Mouse (Mus musculus): ENCODE measurements at regions not wholly inside any gene's neighbourhood (a gene's known extent, or its start where the extent isn't known, plus 50 kb on each side); places are given as distances from the start of the nearest gene placed in this dataset.

GRCm38 (mm10) chr14:98805066-98805465, 189.1 kb downstream of the Rpl36a-ps1 start:
- H3K4me1 ChIP-seq (ENCODE audit: control insufficient read depth, insufficient read depth, insufficient read length, low read length) = no peaks in the 10 kb centered on the region
- no peak overlapping the region for H3K27ac ChIP-seq (replicated peaks; ENCODE audit: low read depth, low read length)
- no peak overlapping the region for H3K4me3 ChIP-seq (ENCODE audit: insufficient read depth, low read depth, low read length)

GRCm38 (mm10) chr14:98801293-98801692, 192.8 kb downstream of the Rpl36a-ps1 start:
- H3K4me1 ChIP-seq (ENCODE audit: control insufficient read depth, insufficient read depth, insufficient read length, low read length) = no peaks in the 10 kb centered on the region
- H3K4me3 ChIP-seq (ENCODE audit: insufficient read depth, low read depth, low read length) = no peak overlapping the region
- H3K27ac ChIP-seq (replicated peaks; ENCODE audit: low read depth, low read length) = no peak overlapping the region

- Histone ChIP-seq H3K4me3 (ENCODE audit: insufficient read depth, low read depth, low read length) (no peak overlapping the region), H3K4me1 (ENCODE audit: control insufficient read depth, insufficient read depth, insufficient read length, low read length) (no peaks in the 10 kb centered on the region), H3K27ac (replicated peaks; ENCODE audit: low read depth, low read length) (no peak overlapping the region)
Observed at GRCm38 (mm10) chr14:98791970-98792369, 202.1 kb downstream of the Rpl36a-ps1 start.

DNA sequence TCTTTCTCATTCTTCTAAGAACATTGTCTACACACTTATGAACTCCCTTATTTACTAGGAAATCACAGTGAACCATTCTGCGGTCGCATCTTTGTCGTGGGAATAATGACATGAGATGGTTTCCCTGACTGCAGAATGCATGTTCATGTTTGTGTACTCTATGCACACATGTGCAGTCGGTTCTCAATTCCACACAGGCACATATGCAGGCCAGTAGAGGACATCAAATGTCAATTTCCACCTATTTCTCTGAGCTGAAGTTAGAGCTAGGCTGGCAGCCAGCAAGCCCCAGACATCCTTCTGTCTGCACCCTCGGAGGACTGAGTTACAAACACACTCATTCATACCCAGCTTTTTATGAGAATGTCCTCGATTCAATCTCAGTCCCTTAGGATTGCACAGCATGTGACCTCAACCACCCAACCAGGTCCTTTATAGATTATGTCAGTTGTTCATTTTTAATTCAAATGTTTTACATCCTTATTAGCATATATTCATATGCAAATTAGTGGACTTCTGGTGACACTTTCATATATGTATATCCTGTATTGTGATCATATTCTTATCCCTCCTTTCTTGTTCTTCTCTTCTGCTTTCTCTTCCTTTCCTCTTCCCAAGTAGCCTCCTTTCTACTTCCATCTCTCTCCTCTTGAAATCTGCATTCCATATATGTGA, 202.7 kb downstream of the Rpl36a-ps1 start:
- no peak overlapping the region for H3K4me3 ChIP-seq (ENCODE audit: insufficient read depth, low read depth, low read length)
- no peaks in the 10 kb centered on the region for H3K4me1 ChIP-seq (ENCODE audit: control insufficient read depth, insufficient read depth, insufficient read length, low read length)
- H3K27ac ChIP-seq (replicated peaks; ENCODE audit: low read depth, low read length) = no peak overlapping the region

GRCm38 (mm10) chr14:98789794-98790193, 204.3 kb downstream of the Rpl36a-ps1 start:
- Histone ChIP-seq H3K4me1 (ENCODE audit: control insufficient read depth, insufficient read depth, insufficient read length, low read length) (no peaks in the 10 kb centered on the region), H3K27ac (replicated peaks; ENCODE audit: low read depth, low read length) (no peak overlapping the region), H3K4me3 (ENCODE audit: insufficient read depth, low read depth, low read length) (no peak overlapping the region)

DNA sequence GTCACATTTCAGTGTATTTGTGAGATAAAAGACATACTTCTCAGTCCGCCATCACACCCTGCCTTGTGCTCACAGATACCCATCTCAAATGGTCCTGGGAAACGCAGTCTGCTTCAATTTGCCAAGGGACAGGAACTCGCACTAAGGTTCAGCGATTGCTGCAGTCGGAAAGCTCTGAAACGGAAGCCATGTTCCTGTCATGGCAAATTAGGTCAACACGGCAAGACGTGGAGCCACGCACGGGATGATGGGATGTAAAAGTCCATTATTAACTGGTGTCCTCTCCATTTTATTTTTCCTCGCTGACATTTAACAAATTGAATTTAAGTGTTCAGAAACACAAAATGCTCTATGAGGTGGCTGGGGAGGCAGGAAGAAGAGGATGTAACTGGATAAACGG, 212.4 kb downstream of the Rpl36a-ps1 start:
- H3K4me3 ChIP-seq (ENCODE audit: insufficient read depth, low read depth, low read length) = no peak overlapping the region
- H3K27ac ChIP-seq (replicated peaks; ENCODE audit: low read depth, low read length) = no peak overlapping the region
- no peaks in the 10 kb centered on the region for H3K4me1 ChIP-seq (ENCODE audit: control insufficient read depth, insufficient read depth, insufficient read length, low read length)

- no peaks in the 10 kb centered on the region for H3K4me1 ChIP-seq (ENCODE audit: control insufficient read depth, insufficient read depth, insufficient read length, low read length)
- no peak overlapping the region for H3K4me3 ChIP-seq (ENCODE audit: insufficient read depth, low read depth, low read length)
- no peak overlapping the region for H3K27ac ChIP-seq (replicated peaks; ENCODE audit: low read depth, low read length)
Observed at GRCm38 (mm10) chr14:98772080-98772479, 222.0 kb downstream of the Rpl36a-ps1 start.

DNA sequence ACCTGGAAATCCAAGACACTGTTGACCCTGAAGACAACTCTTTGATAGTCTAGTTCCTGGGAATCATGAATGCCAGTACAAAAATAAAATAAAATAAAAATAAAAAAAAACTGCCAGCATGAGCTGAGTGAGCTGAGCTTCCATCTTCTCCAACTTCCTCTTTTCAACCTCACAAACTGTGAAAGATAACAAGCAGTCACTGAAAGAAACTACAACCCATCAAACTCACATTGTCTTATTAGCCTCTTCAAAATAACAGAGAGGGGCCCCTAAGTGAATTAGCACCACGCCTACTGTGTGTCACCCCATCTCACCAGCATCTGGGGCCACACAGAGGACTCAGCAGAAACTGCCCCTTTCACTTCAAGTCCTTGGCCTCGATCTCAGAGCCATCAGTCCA, 225.3 kb downstream of the Rpl36a-ps1 start:
- Histone ChIP-seq H3K4me3 (ENCODE audit: insufficient read depth, low read depth, low read length) (no peak overlapping the region), H3K27ac (replicated peaks; ENCODE audit: low read depth, low read length) (no peak overlapping the region), H3K4me1 (ENCODE audit: control insufficient read depth, insufficient read depth, insufficient read length, low read length) (no peaks in the 10 kb centered on the region)

DNA sequence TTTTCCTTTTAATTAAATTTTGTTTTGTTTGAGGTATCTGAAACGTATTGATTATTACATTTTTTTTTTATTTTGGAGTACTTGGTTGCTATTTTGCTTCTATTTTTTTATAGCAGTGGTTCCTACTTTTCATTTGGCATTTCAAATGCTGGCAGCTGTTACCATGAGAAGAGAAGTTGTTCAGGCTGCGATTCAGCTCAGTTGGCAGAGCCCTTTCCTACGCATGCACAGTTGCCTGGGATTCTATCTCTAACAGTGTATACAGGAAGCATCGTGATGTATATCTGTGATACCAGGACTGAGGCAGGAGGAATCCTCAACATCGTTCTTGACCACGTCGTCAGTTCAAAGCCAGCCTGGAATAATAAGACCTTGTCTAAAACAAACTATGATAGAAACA, 226.6 kb downstream of the Rpl36a-ps1 start:
- Histone ChIP-seq H3K4me1 (ENCODE audit: control insufficient read depth, insufficient read depth, insufficient read length, low read length) (no peaks in the 10 kb centered on the region), H3K27ac (replicated peaks; ENCODE audit: low read depth, low read length) (no peak overlapping the region), H3K4me3 (ENCODE audit: insufficient read depth, low read depth, low read length) (no peak overlapping the region)

DNA sequence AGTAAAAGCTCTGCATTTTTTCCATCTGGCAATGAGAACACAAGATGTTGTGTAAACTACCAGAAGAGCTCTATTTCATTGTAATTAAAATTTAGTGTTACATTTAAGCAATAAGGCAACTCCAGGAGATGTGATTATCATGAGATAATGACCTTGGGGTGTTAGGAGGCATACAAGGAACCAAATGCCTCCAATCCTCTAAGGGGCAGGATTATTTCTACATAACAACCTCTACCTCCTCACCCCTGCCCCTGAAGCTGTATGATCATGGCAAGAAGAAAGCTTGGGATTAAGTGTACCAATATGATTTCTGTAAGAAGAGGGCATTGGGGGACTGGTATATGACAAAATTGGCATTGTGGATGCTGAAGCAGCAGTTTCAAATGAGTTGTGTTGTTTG, 228.8 kb downstream of the Rpl36a-ps1 start:
- Histone ChIP-seq H3K27ac (replicated peaks; ENCODE audit: low read depth, low read length) (no peak overlapping the region), H3K4me1 (ENCODE audit: control insufficient read depth, insufficient read depth, insufficient read length, low read length) (no peaks in the 10 kb centered on the region), H3K4me3 (ENCODE audit: insufficient read depth, low read depth, low read length) (no peak overlapping the region)

- H3K4me3 ChIP-seq (ENCODE audit: insufficient read depth, low read depth, low read length) = no peak overlapping the region
- no peak overlapping the region for H3K27ac ChIP-seq (replicated peaks; ENCODE audit: low read depth, low read length)
- no peaks in the 10 kb centered on the region for H3K4me1 ChIP-seq (ENCODE audit: control insufficient read depth, insufficient read depth, insufficient read length, low read length)
Observed at GRCm38 (mm10) chr14:98750766-98751165, 243.4 kb downstream of the Rpl36a-ps1 start.

DNA sequence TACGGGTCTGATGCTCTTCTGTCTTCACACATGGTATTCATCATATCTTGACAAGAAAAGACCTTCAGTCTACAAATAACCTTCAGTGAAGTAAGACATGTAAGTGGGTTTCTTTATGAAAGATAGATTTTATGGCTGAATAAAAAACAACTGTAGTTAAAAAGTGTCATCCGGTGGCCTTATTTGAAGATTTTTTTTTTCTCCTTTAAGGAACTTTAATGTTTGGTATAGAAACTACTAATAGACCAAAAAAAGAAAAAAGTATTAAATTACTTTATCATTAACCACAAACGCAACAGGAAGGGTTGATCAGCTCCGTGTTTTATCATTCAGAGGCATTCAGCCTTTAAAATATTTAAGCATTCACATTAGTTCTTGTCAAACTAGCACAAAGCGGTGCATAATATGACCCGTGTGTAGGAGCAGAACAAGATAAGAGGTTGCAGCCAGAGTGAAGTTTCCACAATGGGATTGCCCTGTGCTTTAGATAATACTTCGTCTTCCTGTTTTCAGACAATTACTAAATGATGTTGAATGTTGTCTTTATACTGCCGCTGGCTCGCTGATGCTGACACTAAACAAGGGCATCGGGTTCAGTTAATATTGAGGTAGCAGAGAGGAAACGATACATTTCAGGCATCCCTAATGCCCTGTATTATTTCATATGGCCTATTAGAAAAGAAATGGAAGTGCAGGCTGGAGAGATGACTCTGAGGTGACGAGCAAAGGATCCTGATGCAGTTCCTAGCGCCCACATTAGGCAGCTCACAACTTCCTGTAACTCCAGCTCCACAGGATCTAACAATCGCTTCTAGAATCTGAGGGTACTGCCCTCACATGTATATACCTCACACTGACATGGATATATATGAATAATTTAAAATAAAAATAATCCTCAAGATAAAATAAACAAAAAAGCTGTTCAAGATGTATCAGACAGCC, 244.8 kb downstream of the Rpl36a-ps1 start:
- H3K4me3 ChIP-seq (ENCODE audit: insufficient read depth, low read depth, low read length) = no peak overlapping the region
- no peaks in the 10 kb centered on the region for H3K4me1 ChIP-seq (ENCODE audit: control insufficient read depth, insufficient read depth, insufficient read length, low read length)
- no peak overlapping the region for H3K27ac ChIP-seq (replicated peaks; ENCODE audit: low read depth, low read length)

DNA sequence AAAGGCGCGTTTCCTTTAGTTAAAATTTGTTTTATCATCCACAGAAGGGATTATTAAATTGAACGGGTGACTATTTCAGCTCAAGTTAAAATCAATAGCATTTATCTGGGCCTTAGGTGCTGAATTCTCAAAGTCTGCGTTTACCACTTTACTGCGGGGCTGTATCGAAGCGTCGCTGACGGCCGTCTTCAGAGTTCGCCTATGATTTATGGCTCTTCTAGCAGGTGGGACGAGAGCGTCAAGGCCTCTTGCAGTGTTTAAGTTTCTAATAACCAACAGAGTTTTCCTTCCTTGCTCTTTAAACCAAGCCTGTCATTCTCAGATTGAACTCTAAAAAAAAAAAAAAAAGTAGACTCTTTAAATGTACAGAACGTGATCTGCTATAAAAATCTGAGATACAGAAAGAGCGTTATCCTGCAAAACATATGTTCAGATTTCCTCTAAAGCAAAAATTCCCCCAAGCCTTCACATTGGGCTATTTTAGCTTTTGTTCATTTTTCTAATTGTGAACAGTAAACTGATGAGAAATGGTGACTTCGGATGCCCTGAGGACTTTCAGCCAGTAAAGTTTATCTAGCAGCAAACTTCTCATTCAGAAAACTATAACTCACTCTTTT, 246.9 kb downstream of the Rpl36a-ps1 start:
- no peaks in the 10 kb centered on the region for H3K4me1 ChIP-seq (ENCODE audit: control insufficient read depth, insufficient read depth, insufficient read length, low read length)
- no peak overlapping the region for H3K27ac ChIP-seq (replicated peaks; ENCODE audit: low read depth, low read length)
- no peak overlapping the region for H3K4me3 ChIP-seq (ENCODE audit: insufficient read depth, low read depth, low read length)

- no peak overlapping the region for H3K27ac ChIP-seq (replicated peaks; ENCODE audit: low read depth, low read length)
Observed at GRCm38 (mm10) chr14:98730375-98730774, 263.7 kb downstream of the Rpl36a-ps1 start.

GRCm38 (mm10) chr14:98728863-98729262, 265.3 kb downstream of the Rpl36a-ps1 start:
- H3K4me3 ChIP-seq (ENCODE audit: insufficient read depth, low read depth, low read length) = no peak overlapping the region
- H3K27ac ChIP-seq (replicated peaks; ENCODE audit: low read depth, low read length) = no peak overlapping the region
- no peaks in the 10 kb centered on the region for H3K4me1 ChIP-seq (ENCODE audit: control insufficient read depth, insufficient read depth, insufficient read length, low read length)

More at GRCm38 (mm10) chr14:98730375-98730774, 263.7 kb downstream of the Rpl36a-ps1 start:
- no peak overlapping the region for H3K4me3 ChIP-seq (ENCODE audit: insufficient read depth, low read depth, low read length)
- no peaks in the 10 kb centered on the region for H3K4me1 ChIP-seq (ENCODE audit: control insufficient read depth, insufficient read depth, insufficient read length, low read length)

All from brown adipose tissue, adult 24 weeks (tissue).